Mouse (Mus musculus): Measurements from ENCODE around the gene Cisd3.
A peak's percentile ranks its signal among the peaks of the same experiment; 100 is the strongest.

Gene Cisd3

GRCm38 (mm10) chr11:97663528-97664338, 21.9 kb upstream of the Cisd3 start:
- DNase-seq (ENCODE audit: low spot score), result no peak

- DNase-seq (ENCODE audit: low spot score), result no peak
Measured at GRCm38 (mm10) chr11:97664339-97664665, 21.3 kb upstream of the Cisd3 start.

GRCm38 (mm10) chr11:97664771-97665240, 20.8 kb upstream of the Cisd3 start:
- DNase-seq (ENCODE audit: low spot score), result no peak

DNA sequence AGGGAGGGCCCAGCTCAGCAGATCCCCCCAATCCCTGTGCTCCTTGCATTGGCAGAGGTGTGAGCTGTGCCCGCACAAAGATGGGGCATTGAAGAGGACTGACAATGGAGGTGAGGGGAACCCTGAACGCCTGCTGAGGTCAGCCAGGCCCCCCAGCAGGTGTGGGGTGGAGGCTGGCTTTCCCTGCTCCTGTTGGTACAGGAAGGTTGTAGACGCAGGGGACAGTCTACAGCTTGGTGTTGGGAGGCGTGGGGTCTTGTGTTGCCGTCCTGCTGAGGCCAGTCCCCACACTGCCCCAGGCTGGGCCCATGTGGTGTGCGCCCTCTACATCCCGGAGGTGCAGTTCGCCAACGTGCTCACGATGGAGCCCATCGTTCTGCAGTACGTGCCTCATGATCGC, 20.2 kb upstream of the Cisd3 start:
- no peak for DNase-seq (ENCODE audit: low spot score)

- no peak for DNase-seq (ENCODE audit: low spot score)
Measured at GRCm38 (mm10) chr11:97666221-97666620, 19.4 kb upstream of the Cisd3 start.

- DNase-seq (ENCODE audit: low spot score), result no peak
Measured at GRCm38 (mm10) chr11:97666794-97667193, 18.8 kb upstream of the Cisd3 start.

GRCm38 (mm10) chr11:97668160-97668559, 17.5 kb upstream of the Cisd3 start:
- DNase-seq (ENCODE audit: low spot score), result no peak

DNA sequence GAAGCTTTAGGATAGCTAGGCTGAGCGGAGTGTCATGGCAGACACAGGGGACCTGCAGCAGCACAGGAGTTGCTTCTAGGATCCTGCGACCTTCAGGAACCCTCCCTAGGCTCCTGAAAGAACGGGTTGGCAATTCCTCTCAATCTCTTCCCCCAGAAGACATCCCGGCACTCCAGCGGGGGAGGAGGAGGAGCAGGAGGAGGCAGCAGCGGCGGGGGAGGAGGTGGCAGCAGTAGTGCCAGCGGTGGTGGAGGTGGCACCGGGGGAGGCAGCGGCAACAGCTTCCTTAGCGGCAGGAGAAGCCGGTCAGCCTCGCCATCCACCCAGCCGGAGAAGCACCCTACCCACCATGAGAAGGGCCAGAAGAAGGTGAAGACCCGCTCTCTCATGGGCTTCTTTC, 16.4 kb upstream of the Cisd3 start:
- no peak for DNase-seq (ENCODE audit: low spot score)

DNA sequence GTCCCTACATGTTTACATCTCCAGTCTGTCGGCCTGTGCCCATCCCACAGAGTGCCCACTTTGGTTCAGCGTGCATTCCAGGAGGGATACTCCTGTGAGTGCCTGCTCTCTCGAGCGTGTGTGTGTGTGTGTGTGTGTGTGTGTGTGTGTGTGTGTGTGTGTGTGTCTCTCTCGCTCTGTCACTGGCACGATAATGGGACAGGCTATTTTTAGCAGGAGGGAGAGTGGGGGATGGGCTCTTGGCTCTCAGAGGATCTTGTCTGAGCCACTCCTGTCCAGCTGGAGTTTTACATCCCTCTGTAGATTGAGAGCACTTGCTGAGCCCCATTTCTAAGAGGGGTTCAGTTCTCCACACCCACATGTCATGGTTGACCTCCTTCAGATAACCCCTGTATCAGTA, 15.8 kb upstream of the Cisd3 start:
- no peak for DNase-seq (ENCODE audit: low spot score)

- no peak for DNase-seq (ENCODE audit: low spot score)
Measured at GRCm38 (mm10) chr11:97670234-97671176, 15.1 kb upstream of the Cisd3 start.

DNA sequence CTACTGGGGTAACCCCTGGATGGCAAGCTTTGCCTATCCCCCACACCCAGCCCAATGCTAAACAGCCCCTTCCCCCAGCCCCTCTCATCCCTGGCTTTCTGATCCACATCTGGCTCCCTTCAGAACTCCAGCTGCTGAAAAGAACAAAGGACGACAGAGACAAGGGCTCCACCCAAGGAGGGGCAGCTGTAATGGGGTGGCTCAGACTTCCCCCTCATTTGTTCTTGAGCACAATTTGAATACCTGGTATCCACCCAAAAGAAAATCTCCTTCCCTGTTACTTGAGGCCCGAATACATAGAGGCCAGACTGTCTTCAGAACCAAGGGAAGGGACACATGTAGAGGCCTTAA, 14.5 kb upstream of the Cisd3 start:
- DNase-seq (ENCODE audit: low spot score), result no peak

- DNase-seq (ENCODE audit: low spot score), result no peak
Measured at GRCm38 (mm10) chr11:97673148-97673547, 12.5 kb upstream of the Cisd3 start.

- DNase-seq (ENCODE audit: low spot score), result peak; percentile 44
Measured at GRCm38 (mm10) chr11:97676050-97676754, 9.4 kb upstream of the Cisd3 start.

- no peak for DNase-seq (ENCODE audit: low spot score)
Measured at GRCm38 (mm10) chr11:97677381-97677780, 8.2 kb upstream of the Cisd3 start.

GRCm38 (mm10) chr11:97677842-97678241, 7.8 kb upstream of the Cisd3 start:
- peak; percentile 50 for DNase-seq (ENCODE audit: low spot score)

GRCm38 (mm10) chr11:97678301-97678700, 7.3 kb upstream of the Cisd3 start:
- no peak for DNase-seq (ENCODE audit: low spot score)

- peak; percentile 59 for DNase-seq (ENCODE audit: low spot score)
Measured at GRCm38 (mm10) chr11:97680430-97680829, 5.2 kb upstream of the Cisd3 start.

DNA sequence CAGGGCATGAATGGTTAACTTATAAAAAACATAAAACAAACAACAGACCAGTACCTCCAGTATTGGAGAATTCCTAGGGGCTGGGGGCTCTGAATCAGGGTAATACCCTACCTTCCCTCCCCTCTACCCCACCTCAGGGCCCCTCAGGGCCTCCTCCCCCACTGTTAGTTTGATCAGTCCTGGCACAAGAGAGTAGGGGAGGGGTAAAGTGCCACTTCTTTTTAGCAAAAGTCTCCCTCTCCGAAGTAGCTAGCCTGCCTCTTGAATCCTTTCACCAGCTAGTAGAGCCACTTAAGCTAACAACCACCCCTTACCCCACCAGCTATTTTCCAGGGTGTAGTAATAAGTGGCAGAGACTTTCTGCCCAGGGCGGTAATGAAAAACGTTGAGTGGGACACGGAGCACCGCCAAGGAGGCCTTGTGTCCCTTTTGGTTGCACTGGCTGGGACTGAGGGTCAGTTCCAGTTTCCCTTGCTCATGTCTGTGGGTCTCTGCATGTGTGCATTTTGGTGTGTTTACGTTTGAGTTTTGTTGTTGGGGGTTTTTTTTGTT, 3.0 kb upstream of the Cisd3 start:
- DNase-seq (ENCODE audit: low spot score), result peak; percentile 74

DNA sequence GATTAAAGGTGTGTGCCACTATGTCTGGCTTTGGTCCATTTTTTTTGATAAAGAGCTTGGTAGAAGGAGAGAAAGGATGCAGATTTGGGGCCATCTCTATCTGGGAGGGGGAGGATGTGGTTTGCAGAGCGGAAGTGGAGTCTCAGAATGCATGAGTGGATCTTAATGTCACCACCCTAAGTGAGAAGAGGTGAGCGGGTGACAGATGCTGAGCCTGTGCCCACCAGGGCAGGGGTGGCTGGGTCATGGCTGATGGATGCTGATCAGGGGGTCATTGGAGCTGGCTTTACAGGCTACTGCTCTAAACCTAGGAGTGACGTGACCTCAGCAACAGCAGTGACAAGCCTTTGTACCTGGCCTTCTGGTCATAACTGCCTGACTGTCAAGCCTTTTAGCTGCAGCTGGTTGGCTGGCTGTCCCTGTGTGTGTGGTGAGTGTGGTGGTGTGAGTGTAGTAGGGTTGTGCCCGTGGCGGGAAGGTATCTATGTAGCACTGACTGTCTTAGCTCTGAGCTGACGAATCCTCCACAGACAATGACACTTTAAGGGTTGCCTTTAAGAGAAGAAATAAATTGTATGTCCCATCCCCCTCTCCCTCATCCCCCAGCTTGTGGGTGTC, 1.5 kb upstream of the Cisd3 start:
- DNase-seq (ENCODE audit: low spot score), result peak; percentile 48

GRCm38 (mm10) chr11:97684766-97685165, 860 bp upstream of the Cisd3 start:
- no peak for DNase-seq (ENCODE audit: low spot score)

DNA sequence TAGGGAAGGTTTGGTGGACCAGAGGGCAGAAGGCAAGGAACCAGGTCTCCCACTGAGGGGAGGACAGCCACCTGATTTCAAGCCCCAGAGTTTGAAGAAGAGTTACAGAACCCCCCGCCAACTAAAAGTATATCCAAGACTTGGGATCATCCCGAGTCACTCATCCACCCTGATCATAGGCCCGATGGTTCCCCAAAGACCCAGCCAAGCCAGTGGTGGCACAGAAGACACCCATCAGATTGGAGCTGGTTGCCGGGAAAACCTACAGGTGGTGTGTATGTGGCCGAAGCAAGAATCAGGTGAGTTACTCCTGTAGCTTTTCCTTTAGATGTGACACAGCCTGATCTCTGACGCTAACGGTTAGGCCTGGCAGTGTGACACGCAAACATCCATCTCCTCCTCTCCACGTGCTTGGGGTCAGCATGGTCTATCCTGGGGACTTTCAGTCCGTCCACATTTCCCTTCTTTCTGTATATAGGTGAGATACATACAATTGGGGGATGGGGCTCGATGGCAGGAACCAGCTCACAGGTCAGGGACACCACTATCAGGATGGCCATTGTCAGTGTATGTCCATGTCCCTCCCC, 789 bp downstream of the Cisd3 start:
- no peak for DNase-seq (ENCODE audit: low spot score)
